26 mouse cellular contexts compared by ENCODE assay signal in genomic region chr17:72993626-72994025, GRCm38 (mm10).
DNase-seq lines count a peak whose midpoint lies in the region; ATAC-seq and TF ChIP-seq lines count a peak whose summit lies in the region.
"Had no signal": no experiment of that assay in that cellular context is flagged by ENCODE, and none has a peak within 500 bp of the region (broad histone marks: within the 10 kb centered on the region; RNA-seq: fewer than 3 reads in every experiment).

No protein-coding gene starts in this region.

- TF ChIP-seq CTCF in hindbrain, postnatal 0 days (IDR thresholded peaks at IDR 0.05; ENCODE audit: low read depth) = no peak
- no peak for TF ChIP-seq CTCF in brain, embryonic 14.5 days (IDR thresholded peaks at IDR 0.05; ENCODE audit: borderline replicate concordance, extremely low read depth, insufficient read depth, insufficient read length)

- no peak for ATAC-seq in heart, embryonic 11.5 days (replicated peaks; ENCODE audit: insufficient number of reproducible peaks, low FRiP score, low TSS enrichment)
- no peak for ATAC-seq in heart, embryonic 12.5 days (ENCODE audit: insufficient number of reproducible peaks, low FRiP score)
- ATAC-seq in hindbrain, postnatal 0 days = no peak
- no peak for ATAC-seq in hindbrain, embryonic 11.5 days (ENCODE audit: low FRiP score)
- ATAC-seq: CD4-positive, CD25-positive, alpha-beta regulatory T cell, adult 4 months; forebrain, embryonic 13.5 days; forebrain, embryonic 16.5 days; intestine, embryonic 15.5 days had no signal

- H3K4me2 ChIP-seq in heart, embryonic 11.5 days = no peak overlapping the region
- no peak overlapping the region for H3K4me2 ChIP-seq in heart, embryonic 12.5 days
- H3K4me2 ChIP-seq in hindbrain, postnatal 0 days (ENCODE audit: low read depth, low read length) = no peak overlapping the region
- no peak overlapping the region for H3K4me2 ChIP-seq in hindbrain, embryonic 11.5 days (replicated peaks; ENCODE audit: low read depth, low read length)
- H3K4me2 ChIP-seq: forebrain, embryonic 13.5 days; heart, embryonic 15.5 days; hindbrain, embryonic 13.5 days; intestine, embryonic 15.5 days had no signal

- no peaks in the 10 kb centered on the region for H3K27me3 ChIP-seq in heart, embryonic 11.5 days (ENCODE audit: control insufficient read depth, insufficient read depth, low read length)
- no peaks in the 10 kb centered on the region for H3K27me3 ChIP-seq in heart, embryonic 12.5 days (replicated peaks)
- no peaks in the 10 kb centered on the region for H3K27me3 ChIP-seq in hindbrain, postnatal 0 days (ENCODE audit: insufficient read depth, low read length)
- no peaks in the 10 kb centered on the region for H3K27me3 ChIP-seq in hindbrain, embryonic 11.5 days (ENCODE audit: control insufficient read depth, insufficient read depth, low read length)
- H3K27me3 ChIP-seq: forebrain, embryonic 13.5 days; heart, embryonic 15.5 days; hindbrain, embryonic 13.5 days; intestine, embryonic 15.5 days had no signal

- H3K9ac ChIP-seq in heart, embryonic 11.5 days (ENCODE audit: low read depth, low read length) = 0 out of 2 replicates have a peak overlapping the region, but pooled peaks have one; percentile 16
- H3K9ac ChIP-seq in heart, embryonic 12.5 days = no peak overlapping the region
- no peak overlapping the region for H3K9ac ChIP-seq in hindbrain, postnatal 0 days (replicated peaks; ENCODE audit: low read length)
- H3K9ac ChIP-seq in hindbrain, embryonic 11.5 days (ENCODE audit: low read depth, low read length) = no peak overlapping the region
- H3K9ac ChIP-seq: forebrain, embryonic 13.5 days; heart, embryonic 15.5 days; hindbrain, embryonic 13.5 days; intestine, embryonic 15.5 days had no signal

- H3K4me1 ChIP-seq in heart, embryonic 11.5 days (ENCODE audit: control insufficient read depth, insufficient read depth, low read length) = peaks cover 30% of the 10 kb centered on the region
- peaks cover 41% of the 10 kb centered on the region for H3K4me1 ChIP-seq in heart, embryonic 12.5 days (replicated peaks)
- peaks cover 6% of the 10 kb centered on the region for H3K4me1 ChIP-seq in hindbrain, postnatal 0 days (ENCODE audit: insufficient read depth, low read length)
- peaks cover 7% of the 10 kb centered on the region; the same call in 1 of the 2 replicates for H3K4me1 ChIP-seq in hindbrain, embryonic 11.5 days (replicated peaks; ENCODE audit: control insufficient read depth, insufficient read depth, low read length)

- peak; percentile 55 for DNase-seq in hindbrain, postnatal 0 days (ENCODE audit: low spot score)
- no peak for DNase-seq in hindbrain, embryonic 11.5 days (ENCODE audit: low spot score)
- DNase-seq in brain, embryonic 14.5 days (ENCODE audit: low read depth) = peak; percentile 18
- peak; percentile 41 for DNase-seq in embryo, embryonic 10.5 days (ENCODE audit: low spot score)
- no peak for DNase-seq in spleen, postnatal 10 days (ENCODE audit: low spot score in 2 of 2)
- DNase-seq in left cerebral cortex, adult 11 months (ENCODE audit: low spot score) = no peak
- DNase-seq: adrenal gland, adult 2 months; adrenal gland, postnatal 14 days; cerebellum, adult 11-12 months; cerebellum, adult 8-10 months; cerebellum, postnatal 10 days; cerebellum, postnatal 36 days; gastrocnemius, adult 2 months; gastrocnemius, postnatal 14 days; heart, postnatal 10 days; heart, postnatal 36 days; kidney, adult 11 months had no signal

- 45% methylated on average over 7 of the region's 7 CpGs for WGBS in heart, embryonic 11.5 days (ENCODE audit: insufficient replicate concordance)
- WGBS in heart, embryonic 12.5 days = 50% methylated on average over 7 of the region's 7 CpGs
- 26% methylated on average over 7 of the region's 7 CpGs for WGBS in hindbrain, postnatal 0 days
- WGBS in hindbrain, embryonic 11.5 days = 26% methylated on average over 7 of the region's 7 CpGs

- H3K9me3 ChIP-seq in heart, embryonic 11.5 days (replicated peaks; ENCODE audit: control insufficient read depth, low read length) = no peaks in the 10 kb centered on the region
- no peaks in the 10 kb centered on the region for H3K9me3 ChIP-seq in heart, embryonic 12.5 days (replicated peaks)
- H3K9me3 ChIP-seq in hindbrain, postnatal 0 days (ENCODE audit: low read length) = no peaks in the 10 kb centered on the region
- no peaks in the 10 kb centered on the region for H3K9me3 ChIP-seq in hindbrain, embryonic 11.5 days (ENCODE audit: control insufficient read depth, low read length)
- H3K9me3 ChIP-seq: forebrain, embryonic 10.5 days; forebrain, embryonic 13.5 days; heart, embryonic 15.5 days; hindbrain, embryonic 13.5 days; intestine, embryonic 15.5 days had no signal

- no peak overlapping the region for H3K27ac ChIP-seq in heart, embryonic 11.5 days (ENCODE audit: low read depth, low read length)
- no peak overlapping the region for H3K27ac ChIP-seq in heart, embryonic 12.5 days (ENCODE audit: poor library complexity, severe bottlenecking)
- no peak overlapping the region for H3K27ac ChIP-seq in hindbrain, postnatal 0 days
- no peak overlapping the region for H3K27ac ChIP-seq in hindbrain, embryonic 11.5 days (ENCODE audit: low read depth, low read length)
- H3K27ac ChIP-seq: forebrain, embryonic 10.5 days; forebrain, embryonic 13.5 days; heart, embryonic 15.5 days; hindbrain, embryonic 13.5 days; intestine, embryonic 15.5 days had no signal

- TF ChIP-seq POLR2A in brain, embryonic 14.5 days (IDR thresholded peaks at IDR 0.05; ENCODE audit: borderline replicate concordance, extremely low read depth, insufficient read depth, insufficient read length, poor library complexity, severe bottlenecking) = no peak

- no peaks in the 10 kb centered on the region for H3K36me3 ChIP-seq in heart, embryonic 11.5 days (ENCODE audit: control insufficient read depth, insufficient read depth, low read length)
- H3K36me3 ChIP-seq in heart, embryonic 12.5 days = no peaks in the 10 kb centered on the region
- no peaks in the 10 kb centered on the region for H3K36me3 ChIP-seq in hindbrain, postnatal 0 days (ENCODE audit: insufficient read depth, low read length)
- H3K36me3 ChIP-seq in hindbrain, embryonic 11.5 days (ENCODE audit: control insufficient read depth, insufficient read depth, low read length) = no peaks in the 10 kb centered on the region
- H3K36me3 ChIP-seq: forebrain, embryonic 10.5 days; heart, embryonic 15.5 days; hindbrain, embryonic 13.5 days; intestine, embryonic 15.5 days had no signal

- H3K4me3 ChIP-seq in heart, embryonic 11.5 days (ENCODE audit: low read depth, low read length) = no peak overlapping the region
- no peak overlapping the region for H3K4me3 ChIP-seq in heart, embryonic 12.5 days
- no peak overlapping the region for H3K4me3 ChIP-seq in hindbrain, postnatal 0 days (ENCODE audit: low read length)
- no peak overlapping the region for H3K4me3 ChIP-seq in hindbrain, embryonic 11.5 days (ENCODE audit: low read depth, low read length)
- H3K4me3 ChIP-seq: forebrain, embryonic 10.5 days; forebrain, embryonic 13.5 days; gastrocnemius, adult 2 months; heart, embryonic 15.5 days; hindbrain, embryonic 13.5 days; intestine, embryonic 15.5 days had no signal

Comparison
In these comparisons a context has a peak if more than half of its experiments do, and no peak if none do; other contexts are left out.
1. DNase-seq: peak in hindbrain, postnatal 0 days (single experiment), brain, embryonic 14.5 days (single experiment) and embryo, embryonic 10.5 days (single experiment); none in hindbrain, embryonic 11.5 days (single experiment), spleen, postnatal 10 days (0 of 2) and left cerebral cortex, adult 11 months (single experiment).